Mouse (Mus musculus) common myeloid progenitor, adult 5-6 weeks (primary cell): ENCODE measurements around the gene Gm33815. TPM values are rescaled to one million over a fixed set of nuclear protein-coding genes. Genes with fewer than 3 reads are reported as not detected.
"Not testable (repeated sequence)": the region's sequence is repeated elsewhere in the genome, so short reads cannot be mapped to it uniquely, and the experiment has no call there.

Experiments
- ATAC-seq: replicated peaks from 2 replicates; pipeline ENCODE4 v1.8.0; 2016; ENCODE audit warnings: low read depth, mild to moderate bottlenecking, moderate TSS enrichment, inconsistent platforms; ENCODE audit not compliant: poor library complexity, severe bottlenecking
- total RNA-seq: library from RNA; stranded (forward); fragments of 200-1000, 187-1606 nt; gene quantifications from 2 replicates; pipeline ENCODE4 v1.2.3, GENCODE M21; 2017

Gm33815 gene
- total RNA-seq, result not detected in 2 replicates

DNA sequence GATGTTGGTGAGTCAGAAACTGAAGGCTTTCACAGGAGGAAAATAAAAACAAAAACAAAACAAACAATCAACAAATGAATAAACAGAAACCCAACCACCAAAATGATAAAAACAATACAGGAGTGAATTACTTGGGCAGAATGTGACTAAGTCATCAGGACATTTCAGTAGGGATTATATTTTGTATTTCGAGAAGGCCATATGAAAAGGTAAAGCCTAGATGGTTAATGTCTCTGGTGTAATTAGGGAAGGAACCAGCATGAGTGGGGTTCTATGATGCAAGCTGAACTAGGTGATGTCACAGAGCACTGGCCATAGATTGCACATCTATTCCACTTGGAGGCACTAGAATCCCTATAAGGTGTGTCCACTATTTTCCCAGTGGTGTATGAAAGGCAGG, at the start of gene Gm33815:
TSS of gene Gm33815 (plus strand) at position 301 of the 400 bp plus-strand sequence.
- ATAC-seq, result not testable (repeated sequence)
